Mouse (Mus musculus): ENCODE results near the gene Mdga1. TPM values are rescaled to one million over a fixed set of nuclear protein-coding genes. Genes with fewer than 3 reads are reported as not detected.

The Mdga1 gene
- polyA plus RNA-seq, 1 experiment: 2.2 TPM

GRCm38 (mm10) chr17:29800096-29800455, 169.8 kb downstream of the Mdga1 start:
- H3K4me3 ChIP-seq (ENCODE audit: insufficient read depth, low read length): no peak overlapping the region
- no peak for TF ChIP-seq POLR2A (IDR thresholded peaks at IDR 0.05; ENCODE audit: borderline replicate concordance, low read depth, low read length)
- no peak for TF ChIP-seq CTCF (IDR thresholded peaks at IDR 0.05; ENCODE audit: low read depth, low read length)
- H3K4me1 ChIP-seq (ENCODE audit: control insufficient read depth, insufficient read depth, low read length): no peaks in the 10 kb centered on the region
- no peak overlapping the region for H3K27ac ChIP-seq (ENCODE audit: insufficient read depth, low read depth, low read length)

DNA sequence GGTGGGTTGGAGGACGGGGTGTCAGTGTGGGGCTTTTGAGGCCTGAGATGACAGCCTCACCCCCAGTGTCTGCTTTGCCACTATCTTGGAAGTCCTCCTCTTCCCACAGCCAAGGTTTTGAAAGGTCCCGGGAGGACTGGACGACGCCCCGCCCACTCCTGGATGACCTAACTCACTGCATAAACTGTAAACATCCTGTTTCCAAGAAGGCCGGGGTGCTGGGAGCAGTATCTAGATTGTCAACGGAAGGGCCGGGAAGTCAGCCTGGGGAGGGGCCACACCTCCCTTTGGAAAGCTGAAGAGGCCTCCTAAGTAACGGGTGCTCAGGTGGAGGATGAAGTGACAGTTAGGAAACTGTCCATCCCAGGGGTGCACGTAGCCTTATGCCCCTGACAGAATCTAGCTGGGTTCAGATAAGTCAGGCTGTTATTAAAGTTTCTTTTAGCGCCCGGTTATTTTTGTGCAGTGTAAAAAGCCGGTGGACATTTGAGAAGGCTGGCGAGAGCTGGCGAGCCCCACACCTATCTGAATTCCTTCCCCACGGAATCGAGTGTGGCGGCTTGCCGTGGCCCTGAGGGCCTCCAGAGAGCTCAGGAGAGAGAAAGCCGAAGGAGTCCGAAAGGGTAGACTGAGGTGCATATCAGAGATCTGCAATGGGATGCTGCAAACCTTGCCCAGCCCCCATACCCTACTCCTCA, 170.3 kb downstream of the Mdga1 start:
- TF ChIP-seq POLR2A (IDR thresholded peaks at IDR 0.05; ENCODE audit: borderline replicate concordance, low read depth, low read length): no peak
- no peak for TF ChIP-seq CTCF (IDR thresholded peaks at IDR 0.05; ENCODE audit: low read depth, low read length)
- Histone ChIP-seq H3K4me1 (ENCODE audit: control insufficient read depth, insufficient read depth, low read length) (no peaks in the 10 kb centered on the region), H3K27ac (ENCODE audit: insufficient read depth, low read depth, low read length) (no peak overlapping the region), H3K4me3 (ENCODE audit: insufficient read depth, low read length) (no peak overlapping the region)

- Histone ChIP-seq H3K27ac (ENCODE audit: insufficient read depth, low read depth, low read length) (no peak overlapping the region), H3K4me1 (ENCODE audit: control insufficient read depth, insufficient read depth, low read length) (no peaks in the 10 kb centered on the region), H3K4me3 (ENCODE audit: insufficient read depth, low read length) (no peak overlapping the region)
- TF ChIP-seq POLR2A (IDR thresholded peaks at IDR 0.05; ENCODE audit: borderline replicate concordance, low read depth, low read length): no peak
- no peak for TF ChIP-seq CTCF (IDR thresholded peaks at IDR 0.05; ENCODE audit: low read depth, low read length)
Observed at GRCm38 (mm10) chr17:29798151-29798550, 171.7 kb downstream of the Mdga1 start.

DNA sequence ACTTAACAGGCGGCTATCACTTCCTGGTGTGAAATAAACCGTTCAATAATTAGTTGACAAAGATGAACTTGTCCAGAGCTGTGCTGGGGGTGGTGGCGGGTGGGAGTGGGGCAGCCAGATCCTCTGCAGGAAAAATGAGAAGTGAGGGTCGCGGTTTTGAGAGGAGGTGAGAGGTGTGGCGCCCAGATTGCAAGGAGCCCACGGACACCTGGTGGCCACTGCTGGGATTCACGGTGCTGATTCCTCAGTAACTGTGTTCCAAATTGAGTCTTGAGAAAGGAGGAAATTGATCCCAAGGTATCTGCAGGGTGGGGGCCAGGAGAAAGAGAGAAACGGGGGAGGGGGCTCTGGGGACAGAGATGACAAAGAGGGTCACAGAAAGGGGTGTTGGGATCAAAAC, 173.1 kb downstream of the Mdga1 start:
- TF ChIP-seq CTCF (IDR thresholded peaks at IDR 0.05; ENCODE audit: low read depth, low read length): no peak
- no peak for TF ChIP-seq POLR2A (IDR thresholded peaks at IDR 0.05; ENCODE audit: borderline replicate concordance, low read depth, low read length)
- no peak overlapping the region for H3K4me3 ChIP-seq (ENCODE audit: insufficient read depth, low read length)
- no peaks in the 10 kb centered on the region for H3K4me1 ChIP-seq (ENCODE audit: control insufficient read depth, insufficient read depth, low read length)
- no peak overlapping the region for H3K27ac ChIP-seq (ENCODE audit: insufficient read depth, low read depth, low read length)

- H3K4me3 ChIP-seq (ENCODE audit: insufficient read depth, low read length): no peak overlapping the region
Observed at GRCm38 (mm10) chr17:29796086-29796485, 173.8 kb downstream of the Mdga1 start.

GRCm38 (mm10) chr17:29795050-29795770, 174.7 kb downstream of the Mdga1 start:
- H3K4me3 ChIP-seq (ENCODE audit: insufficient read depth, low read length): no peak overlapping the region
- no peaks in the 10 kb centered on the region for H3K4me1 ChIP-seq (ENCODE audit: control insufficient read depth, insufficient read depth, low read length)
- no peak overlapping the region for H3K27ac ChIP-seq (ENCODE audit: insufficient read depth, low read depth, low read length)
- TF ChIP-seq CTCF (IDR thresholded peaks at IDR 0.05; ENCODE audit: low read depth, low read length) (no peak), POLR2A (IDR thresholded peaks at IDR 0.05; ENCODE audit: borderline replicate concordance, low read depth, low read length) (no peak)

More at GRCm38 (mm10) chr17:29796086-29796485, 173.8 kb downstream of the Mdga1 start:
- TF ChIP-seq POLR2A (IDR thresholded peaks at IDR 0.05; ENCODE audit: borderline replicate concordance, low read depth, low read length) (no peak), CTCF (IDR thresholded peaks at IDR 0.05; ENCODE audit: low read depth, low read length) (peak; percentile 92)
- Histone ChIP-seq H3K27ac (ENCODE audit: insufficient read depth, low read depth, low read length) (no peak overlapping the region), H3K4me1 (ENCODE audit: control insufficient read depth, insufficient read depth, low read length) (no peaks in the 10 kb centered on the region)

DNA sequence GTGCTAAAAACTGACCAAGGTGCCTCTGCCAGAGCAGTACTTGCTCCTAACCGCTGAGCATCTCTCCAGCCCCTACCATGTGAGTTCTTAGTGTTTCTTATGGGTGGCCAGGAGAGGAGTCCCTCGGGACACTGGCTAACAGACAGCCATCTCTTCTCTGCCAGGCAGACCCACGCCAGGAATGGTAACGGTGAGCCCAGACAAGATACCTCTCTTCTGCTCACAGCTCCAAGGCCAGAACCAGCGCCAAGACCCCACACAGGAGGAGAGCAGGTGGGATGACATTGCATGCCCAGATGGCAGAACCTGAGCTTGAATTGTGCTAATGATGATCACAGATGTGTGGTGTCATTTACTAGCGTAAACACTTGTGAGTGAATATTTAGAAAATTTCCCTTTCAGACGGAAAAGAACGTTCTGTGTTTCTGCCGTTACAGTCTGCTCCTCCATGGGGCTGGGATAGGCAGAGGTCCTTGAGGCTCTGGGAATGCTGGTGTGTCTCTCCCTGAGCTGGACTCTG, 178.3 kb downstream of the Mdga1 start:
- Histone ChIP-seq H3K27ac (ENCODE audit: insufficient read depth, low read depth, low read length) (no peak overlapping the region), H3K4me1 (ENCODE audit: control insufficient read depth, insufficient read depth, low read length) (no peaks in the 10 kb centered on the region), H3K4me3 (ENCODE audit: insufficient read depth, low read length) (no peak overlapping the region)
- TF ChIP-seq CTCF (IDR thresholded peaks at IDR 0.05; ENCODE audit: low read depth, low read length) (no peak), POLR2A (IDR thresholded peaks at IDR 0.05; ENCODE audit: borderline replicate concordance, low read depth, low read length) (no peak)

GRCm38 (mm10) chr17:29790231-29790740, 179.6 kb downstream of the Mdga1 start:
- H3K27ac ChIP-seq (ENCODE audit: insufficient read depth, low read depth, low read length): no peak overlapping the region
- no peaks in the 10 kb centered on the region for H3K4me1 ChIP-seq (ENCODE audit: control insufficient read depth, insufficient read depth, low read length)
- H3K4me3 ChIP-seq (ENCODE audit: insufficient read depth, low read length): no peak overlapping the region
- TF ChIP-seq CTCF (IDR thresholded peaks at IDR 0.05; ENCODE audit: low read depth, low read length) (no peak), POLR2A (IDR thresholded peaks at IDR 0.05; ENCODE audit: borderline replicate concordance, low read depth, low read length) (no peak)

- Histone ChIP-seq H3K27ac (ENCODE audit: insufficient read depth, low read depth, low read length) (no peak overlapping the region), H3K4me1 (ENCODE audit: control insufficient read depth, insufficient read depth, low read length) (no peaks in the 10 kb centered on the region), H3K4me3 (ENCODE audit: insufficient read depth, low read length) (no peak overlapping the region)
- TF ChIP-seq CTCF (IDR thresholded peaks at IDR 0.05; ENCODE audit: low read depth, low read length) (peak; percentile 22; the same call in 1 of the 2 replicates), POLR2A (IDR thresholded peaks at IDR 0.05; ENCODE audit: borderline replicate concordance, low read depth, low read length) (no peak)
Observed at GRCm38 (mm10) chr17:29789715-29790114, 180.2 kb downstream of the Mdga1 start.

GRCm38 (mm10) chr17:29788573-29788972, 181.3 kb downstream of the Mdga1 start:
- Histone ChIP-seq H3K4me1 (ENCODE audit: control insufficient read depth, insufficient read depth, low read length) (no peaks in the 10 kb centered on the region), H3K4me3 (ENCODE audit: insufficient read depth, low read length) (no peak overlapping the region), H3K27ac (ENCODE audit: insufficient read depth, low read depth, low read length) (no peak overlapping the region)
- TF ChIP-seq CTCF (IDR thresholded peaks at IDR 0.05; ENCODE audit: low read depth, low read length) (no peak), POLR2A (IDR thresholded peaks at IDR 0.05; ENCODE audit: borderline replicate concordance, low read depth, low read length) (no peak)
